9 mouse cellular contexts compared by ENCODE assay signal in genomic region chr11:101968791-101969190, GRCm38 (mm10). TPM values are rescaled to one million over a fixed set of nuclear protein-coding genes. Genes with fewer than 3 reads are reported as not detected.
DNase-seq lines count a peak whose midpoint lies in the region; ATAC-seq and TF ChIP-seq lines count a peak whose summit lies in the region.
"Had no signal": no experiment of that assay in that cellular context is flagged by ENCODE, and none has a peak within 500 bp of the region (broad histone marks: within the 10 kb centered on the region; RNA-seq: fewer than 3 reads in every experiment).

No protein-coding gene starts in this region.

- peak; percentile 100 for TF ChIP-seq CTCF in cerebellum, adult 2 months (IDR thresholded peaks at IDR 0.05; ENCODE audit: borderline replicate concordance, insufficient read depth, low read depth, low read length)
- TF ChIP-seq CTCF in layer of hippocampus, adult 2 months (conservative IDR thresholded peaks at IDR 0.05) = peak; percentile 94

- no peak for TF ChIP-seq POLR2A in cerebellum, adult 2 months (IDR thresholded peaks at IDR 0.05; ENCODE audit: borderline replicate concordance, insufficient read depth, low read length)

- H3K4me2 ChIP-seq in lung, embryonic 15.5 days = no peak overlapping the region

- no peak overlapping the region for H3K9ac ChIP-seq in lung, embryonic 15.5 days

- ATAC-seq in lung, embryonic 15.5 days (ENCODE audit: borderline replicate concordance, extremely low read depth, low FRiP score, low TSS enrichment) = peak; percentile 48; the same call in 1 of the 2 replicates

- peak; percentile 87 for DNase-seq in MN1 (ENCODE audit: low spot score)
- peak; percentile 83 to 86 for DNase-seq in cerebellum, adult 2 months
- peak; percentile 93 for DNase-seq in forelimb bud, embryonic 11.5 days (ENCODE audit: low read depth, low spot score)
- DNase-seq in heart, postnatal 4 days = peak; percentile 90
- DNase-seq in layer of hippocampus, adult 2 months (ENCODE audit: low spot score in 2 of 2) = peak; percentile 80
- DNase-seq in retina, adult 2 months (ENCODE audit: low read depth, low spot score) = peak; percentile 69
- DNase-seq in thymus, postnatal 36 days = peak; percentile 47 to 50

- no peaks in the 10 kb centered on the region for H3K36me3 ChIP-seq in lung, embryonic 15.5 days

- peaks cover 9% of the 10 kb centered on the region; the same call in 1 of the 2 replicates for H3K4me1 ChIP-seq in cerebellum, adult 2 months (ENCODE audit: control insufficient read depth, insufficient read depth, low read length)
- peaks cover 15% of the 10 kb centered on the region for H3K4me1 ChIP-seq in lung, embryonic 15.5 days

- H3K27me3 ChIP-seq in cerebellum, adult 2 months (ENCODE audit: control insufficient read depth, insufficient read depth, low read length) = no peaks in the 10 kb centered on the region
- peaks cover 45% of the 10 kb centered on the region for H3K27me3 ChIP-seq in lung, embryonic 15.5 days

- no peaks in the 10 kb centered on the region for H3K9me3 ChIP-seq in lung, embryonic 15.5 days
- H3K9me3 ChIP-seq: megakaryocyte, embryonic 14.5 days had no signal

- no peak overlapping the region for H3K27ac ChIP-seq in cerebellum, adult 2 months (ENCODE audit: insufficient read depth, low read length)
- no peak overlapping the region for H3K27ac ChIP-seq in layer of hippocampus, adult 2 months
- H3K27ac ChIP-seq in lung, embryonic 15.5 days = 0 out of 2 replicates have a peak overlapping the region, but pooled peaks have one; percentile 9

- no peak overlapping the region for H3K4me3 ChIP-seq in cerebellum, adult 2 months (replicated peaks; ENCODE audit: insufficient read depth, low read depth, low read length)
- H3K4me3 ChIP-seq in layer of hippocampus, adult 2 months = no peak overlapping the region
- H3K4me3 ChIP-seq in lung, embryonic 15.5 days = no peak overlapping the region
- H3K4me3 ChIP-seq: megakaryocyte, embryonic 14.5 days had no signal

- WGBS in cerebellum, adult 2 months = 1% methylated on average over 5 of the region's 5 CpGs
- WGBS in lung, embryonic 15.5 days = 0% methylated on average over 5 of the region's 5 CpGs

RNA-seq across cellular contexts. Expression of gene Sost, which starts 2.0 kb away (rescaled TPM):
- 1.4 and 1.7 TPM in 2 replicates for polyA plus RNA-seq in cerebellum, adult 2 months (2012; rRNA removed)
- 1 to 10 TPM; 7.5 to 8.2 TPM for total RNA-seq in heart, postnatal 4 days (2021)
- not detected for total RNA-seq in layer of hippocampus, adult 2 months (2021)
- 0.44 and 0.52 TPM in 2 replicates for polyA plus RNA-seq in lung, embryonic 15.5 days (2015; fragmentation: Nextera tagmentation; extraction: Ambion mirVana)

RNA-seq across cellular contexts. Expression of gene Cfap97d1, which starts 15.3 kb away (rescaled TPM):
- polyA plus RNA-seq in cerebellum, adult 2 months (2012; rRNA removed) = not detected in 2 replicates
- total RNA-seq in heart, postnatal 4 days (2021) = not detected
- total RNA-seq in layer of hippocampus, adult 2 months (2021) = not detected
- not detected in 2 replicates for polyA plus RNA-seq in lung, embryonic 15.5 days (2015; fragmentation: Nextera tagmentation; extraction: Ambion mirVana)

RNA-seq across cellular contexts. Expression of gene Dusp3, which starts 18.0 kb away (rescaled TPM):
- polyA plus RNA-seq in cerebellum, adult 2 months (2012; rRNA removed) = 86.0 and 98.5 TPM in 2 replicates
- 100 to 1,000 TPM; 149 to 162 TPM for total RNA-seq in heart, postnatal 4 days (2021)
- total RNA-seq in layer of hippocampus, adult 2 months (2021) = 100 to 1,000 TPM; 149 to 155 TPM
- polyA plus RNA-seq in lung, embryonic 15.5 days (2015; fragmentation: Nextera tagmentation; extraction: Ambion mirVana) = 18.8 and 20.0 TPM in 2 replicates

RNA-seq across cellular contexts. Expression of gene Mpp3, which starts 59.5 kb away (rescaled TPM):
- polyA plus RNA-seq in cerebellum, adult 2 months (2012; rRNA removed) = 158 and 185 TPM in 2 replicates
- total RNA-seq in heart, postnatal 4 days (2021) = 1 to 10 TPM; 6.2 to 7.4 TPM
- 10 to 100 TPM; 88.3 to 94.4 TPM for total RNA-seq in layer of hippocampus, adult 2 months (2021)
- 3.8 and 3.9 TPM in 2 replicates for polyA plus RNA-seq in lung, embryonic 15.5 days (2015; fragmentation: Nextera tagmentation; extraction: Ambion mirVana)

Comparison
In these comparisons a context has a peak if more than half of its experiments do, and no peak if none do; other contexts are left out.
1. RNA of gene Sost, which starts 2.0 kb away (total RNA-seq): 7.5 to 8.2 TPM in heart, postnatal 4 days; not detected in layer of hippocampus, adult 2 months; every median in the first group is over 4 times any median in the second.
2. Peak in every context shown above with its lines, with median percentiles within 50 percentile points of each other: DNase-seq.